Mouse (Mus musculus) C2C12 (cell line): ENCODE results near the gene Mapt.

ENCODE experiments used
- CTCF ChIP-seq: IDR thresholded peaks from one replicate; pipeline ENCODE4 v1.5.1; 2011; ENCODE audit not compliant: control insufficient read depth, insufficient read depth, insufficient read length
- USF1 ChIP-seq: IDR thresholded peaks from one replicate; pipeline ENCODE4 v1.6.1; 2011; ENCODE audit warnings: low read depth, mild to moderate bottlenecking, control low read depth, moderate library complexity

- no peak for TF ChIP-seq CTCF
- no peak for TF ChIP-seq USF1
Observed at GRCm38 (mm10) chr11:104186135-104186836, 44.9 kb upstream of the Mapt start, which contains the start of gene Sppl2c.
